Mouse (Mus musculus) cortical plate, adult 2 months (tissue): ENCODE results near the gene Orai3. TPM values are rescaled to one million over a fixed set of nuclear protein-coding genes. Genes with fewer than 3 reads are reported as not detected.
"Not testable (repeated sequence)": the region's sequence is repeated elsewhere in the genome, so short reads cannot be mapped to it uniquely, and the experiment has no call there.

Source experiments
- H3K27ac ChIP-seq: fragments of 200-500 bp; 2 replicates; pipeline ENCODE4 v1.5.1; 2012; ENCODE audit warnings: low read length, control low read depth, inconsistent platforms; ENCODE audit not compliant: insufficient read depth
- H3K4me1 ChIP-seq: fragments of 200-500 bp; 2 replicates; pipeline ENCODE4 v1.6.1; 2011; ENCODE audit warnings: low read length; ENCODE audit not compliant: control insufficient read depth, insufficient read depth
- H3K4me3 ChIP-seq: fragments of 200-500 bp; 2 replicates; pipeline ENCODE4 v1.5.1; 2011; ENCODE audit warnings: mild to moderate bottlenecking, low read length, control low read depth; ENCODE audit not compliant: insufficient read depth
- CTCF ChIP-seq: fragments of 200-500 bp; IDR thresholded peaks from 2 replicates; pipeline ENCODE4 v1.5.1; 2011; ENCODE audit warnings: mild to moderate bottlenecking, control low read depth, low read length; ENCODE audit not compliant: insufficient read depth; ENCODE audit errors: extremely low read depth
- POLR2A ChIP-seq: fragments of 200-500 bp; IDR thresholded peaks from 2 replicates; pipeline ENCODE4 v1.6.1; 2011; ENCODE audit warnings: mild to moderate bottlenecking, low read length, control low read depth; ENCODE audit not compliant: insufficient read depth; ENCODE audit errors: extremely low read depth
- polyA plus RNA-seq: library from polyadenylated mRNA; depleted of rRNA; stranded (reverse); fragments of >200 nt; gene quantifications from 2 replicates; pipeline ENCODE4 v1.2.3, GENCODE M21; 2012

Gene Orai3
- polyA plus RNA-seq, 1 experiment: 24.6 TPM

DNA sequence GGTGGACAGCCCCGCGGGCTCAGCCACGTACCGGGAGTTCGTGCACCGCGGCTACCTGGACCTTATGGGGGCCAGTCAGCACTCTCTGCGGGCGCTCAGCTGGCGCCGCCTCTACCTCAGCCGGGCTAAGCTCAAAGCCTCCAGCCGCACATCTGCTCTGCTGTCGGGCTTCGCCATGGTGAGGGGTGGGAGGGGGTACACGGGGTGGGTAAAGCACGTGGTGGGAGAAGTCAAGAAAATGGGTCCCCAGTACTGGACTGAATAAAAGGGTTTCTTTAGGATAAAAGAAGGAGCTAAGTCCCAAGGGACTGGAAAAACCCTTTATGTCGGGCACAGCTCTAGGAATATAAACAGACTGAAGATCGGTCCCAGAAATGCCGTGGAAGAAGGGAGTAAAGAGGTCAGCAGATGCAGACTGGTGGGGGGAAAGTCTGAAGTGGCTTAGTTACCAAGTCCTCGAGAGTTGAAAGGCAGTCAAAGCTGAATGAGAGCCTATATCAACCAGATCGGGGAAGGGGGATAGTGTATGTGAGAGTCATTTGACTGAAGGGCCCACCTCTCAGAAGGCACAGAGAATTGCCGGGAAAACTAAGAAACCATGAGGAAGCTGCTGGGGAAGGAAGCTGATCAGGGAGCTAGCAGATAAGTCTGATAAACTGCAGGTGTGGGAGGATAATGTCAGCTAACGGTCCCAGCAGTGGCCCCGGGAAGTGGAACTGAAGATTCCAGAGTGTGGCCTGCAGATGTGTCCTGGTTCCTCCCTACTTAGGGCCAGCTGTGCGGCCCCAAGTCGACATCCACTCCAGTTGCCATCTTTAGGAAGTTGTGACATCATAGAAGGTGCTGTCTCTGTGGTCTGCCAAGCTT, 657 bp downstream of the Orai3 start:
- Histone ChIP-seq H3K4me3 (peak overlapping the region; percentile 46), H3K4me1 (no peaks in the 10 kb centered on the region; the same call in 1 of the 2 replicates), H3K27ac (peak overlapping the region; percentile 89)
- TF ChIP-seq CTCF: no peak
- TF ChIP-seq POLR2A: no peak

DNA sequence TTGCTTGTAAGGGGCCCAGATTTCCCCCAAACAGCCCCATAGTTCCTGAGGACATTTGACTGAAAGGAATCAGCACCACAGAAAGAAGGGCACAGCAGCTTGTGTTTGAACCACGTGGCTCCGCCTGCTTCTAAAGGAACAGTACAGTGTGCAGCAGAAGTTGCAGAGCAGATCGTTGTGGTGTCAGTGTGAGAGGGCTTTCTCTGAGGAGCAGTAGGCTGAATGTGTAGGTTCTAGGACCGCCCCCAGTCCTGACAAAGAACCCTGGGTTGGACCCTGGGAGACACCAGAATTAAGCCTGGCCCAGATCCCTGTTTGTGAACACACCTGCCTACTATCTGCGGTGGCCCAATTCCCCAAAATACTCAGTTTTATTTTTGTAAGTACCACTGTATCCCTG, 1.6 kb downstream of the Orai3 start:
- Histone ChIP-seq H3K4me3 (no peak overlapping the region), H3K27ac (peak overlapping the region; percentile 33), H3K4me1 (peaks cover 1% of the 10 kb centered on the region; the same call in 1 of the 2 replicates)
- TF ChIP-seq CTCF (no peak), POLR2A (peak; percentile 64; the same call in 1 of the 2 replicates)

DNA sequence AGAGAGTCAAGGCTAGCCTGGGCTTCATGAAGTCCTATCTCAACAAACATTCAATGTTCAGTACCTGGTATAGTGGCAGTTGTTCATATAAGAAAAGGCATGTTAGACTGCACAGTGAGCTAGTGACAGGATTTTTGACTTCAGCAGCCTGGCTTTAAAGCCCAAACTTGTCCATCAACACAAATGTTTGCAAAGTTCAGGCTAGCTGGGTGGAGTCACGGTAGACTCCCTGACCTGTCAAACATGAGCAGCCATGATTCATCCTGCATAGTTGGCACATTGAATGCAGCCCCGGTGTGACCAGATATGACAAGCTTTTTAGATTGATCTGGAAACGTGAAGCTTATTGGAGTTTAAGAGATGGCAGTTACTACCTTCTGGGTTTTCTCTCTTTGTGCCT, 2.5 kb downstream of the Orai3 start:
- Histone ChIP-seq H3K27ac (no peak overlapping the region), H3K4me3 (no peak overlapping the region), H3K4me1 (peaks cover 1% of the 10 kb centered on the region; the same call in 1 of the 2 replicates)
- TF ChIP-seq POLR2A: no peak
- TF ChIP-seq CTCF: no peak

DNA sequence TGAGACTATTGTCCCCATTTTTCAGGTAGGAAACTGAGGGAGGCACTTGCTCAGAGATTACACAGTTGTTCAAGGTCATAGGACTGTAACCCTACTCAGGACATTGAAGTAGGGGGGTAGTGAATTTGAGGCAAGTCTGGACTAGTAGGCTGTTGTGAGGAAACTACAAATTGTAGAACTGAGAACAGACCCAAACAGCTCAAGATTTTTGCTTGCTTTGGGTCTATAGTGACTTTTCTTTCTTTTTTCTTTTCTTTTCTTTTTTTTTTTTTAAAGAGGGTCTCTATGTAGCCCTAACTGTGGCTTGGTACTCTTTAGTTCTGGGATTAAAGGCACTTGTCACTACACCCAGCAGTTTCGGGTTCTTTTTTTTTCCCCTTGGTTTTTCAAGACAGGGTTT, 2.9 kb downstream of the Orai3 start:
- H3K27ac ChIP-seq: no peak overlapping the region
- TF ChIP-seq CTCF: no peak
- no peak for TF ChIP-seq POLR2A
- H3K4me1 ChIP-seq: peaks cover 1% of the 10 kb centered on the region; the same call in 1 of the 2 replicates
- no peak overlapping the region for H3K4me3 ChIP-seq

DNA sequence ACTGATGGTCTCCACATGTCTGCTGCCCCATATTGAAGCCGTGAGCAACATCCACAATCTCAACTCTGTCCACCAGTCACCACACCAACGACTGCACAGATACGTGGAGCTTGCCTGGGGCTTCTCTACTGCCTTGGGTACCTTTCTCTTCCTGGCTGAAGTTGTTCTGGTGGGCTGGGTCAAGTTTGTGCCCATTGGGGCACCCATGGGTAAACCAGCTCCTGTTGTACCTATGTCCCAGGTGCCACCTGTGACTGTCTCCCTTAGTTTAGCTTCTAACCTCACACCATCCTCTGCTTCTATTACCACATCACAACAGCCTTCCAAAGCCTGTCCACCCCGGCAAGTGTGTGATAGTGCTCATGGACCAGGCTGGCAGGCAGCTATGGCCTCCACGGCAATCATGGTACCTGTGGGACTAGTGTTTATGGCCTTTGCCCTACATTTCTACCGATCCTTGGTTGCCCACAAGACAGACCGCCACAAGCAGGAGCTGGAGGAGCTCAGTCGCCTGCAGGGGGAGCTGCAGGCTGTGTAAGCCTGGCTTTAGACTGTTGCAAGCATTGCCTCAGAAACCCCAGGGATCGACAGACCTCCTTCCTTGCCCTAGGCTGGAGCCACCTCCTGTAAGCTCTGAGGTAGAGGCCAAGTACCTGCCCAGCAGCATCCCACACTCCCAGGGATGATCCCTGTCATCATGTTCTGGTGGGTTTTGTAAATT, 4.2 kb downstream of the Orai3 start:
- Histone ChIP-seq H3K27ac (no peak overlapping the region), H3K4me1 (peaks cover 3% of the 10 kb centered on the region; the same call in 1 of the 2 replicates), H3K4me3 (no peak overlapping the region)
- TF ChIP-seq POLR2A (no peak), CTCF (peak; percentile 65)

DNA sequence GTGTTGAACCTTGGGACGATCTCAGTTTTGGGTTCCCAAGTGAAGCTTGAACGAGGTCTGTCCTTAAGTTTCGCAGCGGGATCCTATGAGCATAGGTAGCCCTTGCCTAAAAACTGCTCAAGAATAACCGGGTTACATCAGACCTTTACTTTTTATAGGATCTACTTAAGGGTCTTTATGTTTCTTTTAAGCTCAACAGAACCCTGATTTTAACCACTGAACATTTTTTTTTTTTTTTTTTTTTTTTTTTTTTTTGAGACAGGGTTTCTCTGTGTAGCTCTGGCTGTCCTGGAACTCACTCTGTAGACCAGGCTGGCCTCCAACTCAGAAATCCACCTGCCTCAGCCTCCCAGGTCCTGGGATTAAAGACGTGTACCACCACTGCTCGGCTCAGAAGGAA, 6.2 kb downstream of the Orai3 start:
- H3K27ac ChIP-seq: peak overlapping the region; percentile 99; the same call in 1 of the 2 replicates
- H3K4me3 ChIP-seq: peak overlapping the region; percentile 91
- not testable (repeated sequence) for H3K4me1 ChIP-seq

DNA sequence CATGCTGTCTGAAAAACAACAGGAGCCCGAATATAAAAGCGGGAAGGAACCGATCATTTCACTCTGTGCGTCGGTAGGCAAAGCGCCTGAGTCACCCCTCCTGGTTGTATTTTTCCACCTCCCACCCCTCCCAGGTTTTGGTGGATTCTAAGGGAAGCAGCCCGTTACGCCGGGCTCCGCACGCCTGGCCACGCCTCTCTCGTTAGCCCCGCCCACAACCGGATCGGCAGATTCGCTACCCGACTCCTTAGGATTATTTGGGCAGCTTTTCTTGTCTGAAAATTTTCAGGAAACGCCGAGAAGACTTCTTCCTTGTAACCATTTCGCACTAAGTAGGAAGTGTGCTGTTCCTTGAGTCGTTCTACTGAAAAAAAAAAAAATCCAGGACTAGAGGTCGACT, 6.8 kb downstream of the Orai3 start, which contains the start of gene Setd1a:
Gene Setd1a, plus strand, starts transcription at position 245 of the 400 bp plus-strand sequence.
- H3K4me3 ChIP-seq: peak within 1 kb of the TSS; percentile 91
- peak within 1 kb of the TSS; percentile 100 for H3K27ac ChIP-seq
- TF ChIP-seq POLR2A (peak; percentile 74), CTCF (no peak)
- H3K4me1 ChIP-seq: peaks cover 3% of the 10 kb centered on the region; the same call in 1 of the 2 replicates

DNA sequence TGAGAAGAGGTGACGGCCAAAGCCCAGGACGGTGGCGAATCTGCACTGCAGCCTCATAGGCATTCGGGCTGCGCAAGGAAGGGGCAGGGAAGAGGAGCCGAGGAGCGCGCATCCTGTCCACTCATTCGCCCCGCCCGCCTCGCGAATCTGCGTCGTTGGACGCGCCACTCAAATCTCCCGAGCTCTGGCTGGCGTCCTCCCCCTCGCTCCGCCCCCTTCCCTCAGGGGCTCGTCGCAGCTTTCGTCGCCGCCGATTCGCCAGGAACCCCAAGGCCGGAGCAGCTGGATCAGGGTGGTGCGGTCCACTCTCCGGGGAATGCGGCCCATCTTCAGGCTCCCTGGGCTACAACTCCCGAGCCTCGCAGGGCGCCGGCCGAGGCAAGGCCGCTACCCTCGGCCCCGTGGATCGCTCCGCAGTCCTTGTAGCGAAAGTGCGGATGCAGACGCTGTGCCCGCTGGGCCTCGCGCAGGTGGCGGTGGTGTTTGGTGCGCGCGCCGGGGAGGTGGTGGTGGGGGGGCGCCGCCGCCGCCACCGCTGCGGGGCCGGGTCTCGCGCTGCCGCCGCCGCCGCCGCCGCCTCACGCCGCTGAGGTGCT, 7.4 kb downstream of the Orai3 start:
- peak; percentile 63; the same call in 1 of the 2 replicates for TF ChIP-seq POLR2A
- no peak for TF ChIP-seq CTCF
- Histone ChIP-seq H3K4me1 (peaks cover 3% of the 10 kb centered on the region; the same call in 1 of the 2 replicates), H3K4me3 (peak overlapping the region; percentile 91), H3K27ac (peak overlapping the region; percentile 100)

DNA sequence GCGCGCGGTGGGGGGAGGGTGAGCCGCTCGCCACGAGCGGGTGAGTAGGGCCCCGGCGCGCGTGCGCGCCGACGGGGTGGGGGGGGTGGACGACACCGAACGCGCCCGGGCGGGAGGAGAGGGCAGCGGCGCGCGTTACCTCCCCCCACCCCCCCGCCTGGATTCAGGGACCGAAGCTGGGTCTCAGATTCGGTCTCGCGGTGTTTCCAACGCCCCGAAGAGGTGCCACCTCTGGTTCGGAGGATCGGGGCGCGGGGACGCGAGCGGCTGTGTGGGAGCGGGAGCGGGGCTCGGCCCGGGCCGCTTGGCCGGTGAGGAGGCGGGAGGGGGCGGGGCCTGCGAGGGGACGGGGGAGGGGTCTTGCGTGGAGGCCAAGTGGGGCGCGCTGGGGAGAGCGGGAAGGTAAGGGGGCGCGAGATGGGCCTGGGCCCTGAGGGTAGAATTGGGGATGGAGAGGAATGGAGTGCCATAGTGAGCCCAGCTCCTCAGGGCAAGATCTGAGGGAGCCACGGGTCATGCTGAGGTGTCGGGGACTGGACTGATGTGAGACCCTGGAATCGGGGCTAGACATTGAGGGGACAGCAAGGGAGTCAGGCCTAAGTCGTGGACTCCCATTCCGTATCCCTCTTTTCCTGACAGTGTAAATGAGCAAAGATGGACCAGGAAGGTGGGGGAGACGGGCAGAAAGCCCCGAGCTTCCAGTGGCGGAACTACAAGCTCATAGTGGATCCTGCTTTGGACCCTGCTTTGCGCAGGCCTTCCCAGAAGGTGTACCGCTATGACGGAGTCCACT, 8.1 kb downstream of the Orai3 start:
- Histone ChIP-seq H3K4me3 (peak overlapping the region; percentile 91), H3K4me1 (peaks cover 3% of the 10 kb centered on the region; the same call in 1 of the 2 replicates), H3K27ac (no peak overlapping the region)
- TF ChIP-seq CTCF (no peak), POLR2A (no peak)
